Mouse (Mus musculus) spleen, adult 2 months (tissue): ENCODE results near the gene Map3k19.

Experiments
- CTCF ChIP-seq: fragments of 200-500 bp; IDR thresholded peaks from 2 replicates; pipeline ENCODE4 v1.5.1; 2011; ENCODE audit warnings: mild to moderate bottlenecking, inconsistent platforms; ENCODE audit not compliant: insufficient read depth, insufficient read length, insufficient replicate concordance; ENCODE audit errors: extremely low read depth
- POLR2A ChIP-seq: fragments of 200-500 bp; IDR thresholded peaks from 2 replicates; pipeline ENCODE4 v1.6.1; 2011; ENCODE audit warnings: low read depth, low read length, inconsistent platforms

- TF ChIP-seq CTCF (no peak), POLR2A (no peak)
These were observed 20.6 kb downstream of the Map3k19 start for GRCm38 (mm10) chr1:127834202-127834601.
